Mouse (Mus musculus): ENCODE measurements at regions not wholly inside any gene's neighbourhood (a gene's known extent, or its start where the extent isn't known, plus 50 kb on each side); places are given as distances from the start of the nearest gene placed in this dataset.

- no peak for TF ChIP-seq CTCF (IDR thresholded peaks at IDR 0.05; ENCODE audit: borderline replicate concordance, extremely low read depth, insufficient read depth, insufficient read length)
- TF ChIP-seq POLR2A (IDR thresholded peaks at IDR 0.05; ENCODE audit: borderline replicate concordance, extremely low read depth, insufficient read depth, insufficient read length, poor library complexity, severe bottlenecking), result no peak
Measured at GRCm38 (mm10) chr9:87648317-87648716, 82.7 kb downstream of the Tbx18 start.
